Mouse (Mus musculus): ENCODE data around the gene Gtf2ird2. TPM values are rescaled to one million over a fixed set of nuclear protein-coding genes. Genes with fewer than 3 reads are reported as not detected.
A peak's percentile ranks its signal among the peaks of the same experiment; 100 is the strongest.

Gtf2ird2 gene
- polyA plus RNA-seq, 1 experiment from 2014 or later = 14.1 TPM

- Histone ChIP-seq H3K27ac (replicated peaks) (no peak overlapping the region), H3K4me3 (no peak overlapping the region), H3K4me2 (replicated peaks) (no peak overlapping the region), H3K9ac (replicated peaks) (no peak overlapping the region), H3K4me1 (peaks cover 17% of the 10 kb centered on the region), H3K36me3 (no peaks in the 10 kb centered on the region), H3K9me3 (no peaks in the 10 kb centered on the region), H3K27me3 (no peaks in the 10 kb centered on the region)
- ATAC-seq (ENCODE audit: low FRiP score, low read depth) = no peak
- WGBS = 88% methylated on average over 3 of the region's 3 CpGs
Measured at GRCm38 (mm10) chr5:134186059-134186458, 2.2 kb downstream of the Gtf2ird2 start.

DNA sequence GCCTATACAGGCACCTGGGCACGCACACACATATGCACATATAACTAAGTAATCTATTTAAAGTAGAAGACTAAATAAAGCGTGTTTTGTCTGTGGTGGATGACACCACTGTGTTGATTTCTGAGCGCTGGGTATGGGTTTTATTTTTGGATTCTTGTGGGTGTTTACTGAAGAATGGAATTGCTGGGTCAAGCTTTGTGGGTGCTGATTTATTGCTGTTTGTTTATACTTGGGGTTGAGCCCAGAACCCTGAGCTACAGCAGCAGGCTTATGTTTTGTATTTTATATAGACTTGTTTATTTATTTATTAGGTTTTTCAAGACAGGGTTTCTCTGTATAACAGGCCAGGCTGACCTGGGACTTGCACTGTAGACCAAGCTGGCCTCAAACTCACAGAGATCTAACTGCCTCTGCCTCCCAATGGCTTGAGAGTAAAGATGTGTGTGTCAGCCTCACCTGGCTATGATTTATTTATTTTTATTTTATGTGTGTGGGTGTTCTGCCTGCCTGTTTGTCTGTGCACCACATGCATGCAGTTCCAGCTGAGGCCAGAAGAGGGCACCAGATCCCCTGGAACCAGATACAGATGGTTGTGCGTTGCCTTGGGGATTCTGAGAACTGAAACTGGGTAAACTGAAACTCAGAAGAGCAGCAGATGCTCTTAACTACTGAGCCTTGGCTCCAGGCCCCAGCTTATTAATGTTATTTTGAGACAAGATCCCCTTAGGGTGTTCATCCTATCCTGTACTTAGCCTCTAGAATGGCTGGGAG is 3.3 kb downstream of the Gtf2ird2 start:
- no peak overlapping the region for H3K9ac ChIP-seq (replicated peaks)
- H3K9me3 ChIP-seq = no peaks in the 10 kb centered on the region
- no peak for ATAC-seq (ENCODE audit: low FRiP score, low read depth)
- no peak overlapping the region for H3K4me2 ChIP-seq (replicated peaks)
- no peak overlapping the region for H3K4me3 ChIP-seq
- peaks cover 14% of the 10 kb centered on the region for H3K4me1 ChIP-seq
- no peak overlapping the region for H3K27ac ChIP-seq (replicated peaks)
- H3K36me3 ChIP-seq = no peaks in the 10 kb centered on the region
- no peaks in the 10 kb centered on the region for H3K27me3 ChIP-seq
- 75% methylated on average over 4 of the region's 4 CpGs for WGBS

- no peaks in the 10 kb centered on the region for H3K36me3 ChIP-seq
- peaks cover 2% of the 10 kb centered on the region for H3K4me1 ChIP-seq
- no peaks in the 10 kb centered on the region for H3K9me3 ChIP-seq
- 90% methylated on average over 7 of the region's 7 CpGs for WGBS
- H3K27me3 ChIP-seq = no peaks in the 10 kb centered on the region
- H3K27ac ChIP-seq (replicated peaks) = no peak overlapping the region
- no peak overlapping the region for H3K9ac ChIP-seq (replicated peaks)
- no peak for ATAC-seq (ENCODE audit: low FRiP score, low read depth)
- H3K4me3 ChIP-seq = no peak overlapping the region
- no peak overlapping the region for H3K4me2 ChIP-seq (replicated peaks)
Measured at GRCm38 (mm10) chr5:134188571-134188970, 4.8 kb downstream of the Gtf2ird2 start.

DNA sequence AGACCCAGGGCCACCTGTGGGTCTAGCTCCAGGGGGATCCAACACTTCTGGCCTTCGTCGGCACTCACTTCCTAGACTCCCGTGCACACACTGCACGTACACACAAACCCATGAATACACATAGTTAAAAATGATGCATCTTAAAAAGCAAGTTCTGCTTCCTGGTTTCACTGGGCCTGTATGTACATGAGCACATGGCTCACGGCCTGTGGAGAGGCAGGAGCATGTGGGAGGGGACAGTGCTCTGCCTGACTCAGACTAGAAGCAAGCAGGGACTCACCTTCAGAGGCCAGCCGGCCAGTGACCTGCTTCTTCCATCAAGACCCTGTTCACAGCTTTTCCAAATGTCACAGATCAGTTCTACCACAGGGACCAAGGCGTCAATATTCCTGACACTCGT is 9.8 kb downstream of the Gtf2ird2 start:
- Histone ChIP-seq H3K4me2 (replicated peaks) (no peak overlapping the region), H3K9ac (replicated peaks) (no peak overlapping the region), H3K27me3 (no peaks in the 10 kb centered on the region), H3K36me3 (peaks cover 32% of the 10 kb centered on the region), H3K9me3 (no peaks in the 10 kb centered on the region), H3K4me1 (no peaks in the 10 kb centered on the region), H3K27ac (replicated peaks) (no peak overlapping the region), H3K4me3 (no peak overlapping the region)
- ATAC-seq (ENCODE audit: low FRiP score, low read depth) = no peak
- WGBS = 88% methylated on average over 8 of the region's 8 CpGs

- 86% methylated on average over 10 of the region's 10 CpGs for WGBS
- Histone ChIP-seq H3K4me1 (no peaks in the 10 kb centered on the region), H3K9me3 (no peaks in the 10 kb centered on the region), H3K36me3 (peaks cover 42% of the 10 kb centered on the region), H3K9ac (replicated peaks) (no peak overlapping the region), H3K27me3 (no peaks in the 10 kb centered on the region), H3K27ac (replicated peaks) (no peak overlapping the region), H3K4me2 (replicated peaks) (no peak overlapping the region), H3K4me3 (no peak overlapping the region)
- no peak for ATAC-seq (ENCODE audit: low FRiP score, low read depth)
Measured at GRCm38 (mm10) chr5:134206721-134207120, 22.9 kb downstream of the Gtf2ird2 start.

DNA sequence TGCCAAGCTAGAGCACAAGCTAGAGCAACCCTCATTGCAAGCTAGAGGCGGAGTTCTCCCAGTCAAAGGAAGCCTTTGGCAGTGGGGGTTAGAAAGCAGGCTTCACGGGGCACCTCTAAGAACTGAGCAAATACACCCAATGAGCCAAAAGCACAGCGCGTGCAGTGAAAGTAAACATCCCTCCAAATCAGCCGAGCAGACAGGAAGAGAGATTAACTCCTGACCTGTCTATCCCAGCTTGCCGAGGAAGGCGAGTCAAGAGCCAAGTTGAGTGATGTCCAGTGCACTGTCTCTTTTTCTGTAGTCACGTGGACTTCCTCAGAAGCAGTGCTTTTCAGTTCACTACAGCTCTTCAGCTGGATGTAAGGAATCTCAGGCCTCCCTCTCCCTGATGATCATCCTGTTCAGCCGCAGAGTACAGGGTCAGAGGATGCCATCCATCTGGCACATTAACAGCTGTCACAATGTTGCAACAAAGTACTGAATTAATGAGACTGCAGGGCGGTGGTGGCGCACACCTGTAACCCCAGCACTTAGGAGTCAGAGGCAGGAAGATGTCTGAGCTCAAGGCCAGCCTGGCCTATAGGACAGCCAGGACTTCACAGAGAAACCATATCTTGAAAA is 26.2 kb downstream of the Gtf2ird2 start:
- H3K4me2 ChIP-seq (replicated peaks) = no peak overlapping the region
- no peak overlapping the region for H3K27ac ChIP-seq (replicated peaks)
- no peaks in the 10 kb centered on the region for H3K9me3 ChIP-seq
- WGBS = 74% methylated on average over 11 of the region's 11 CpGs
- no peak for ATAC-seq (ENCODE audit: low FRiP score, low read depth)
- peaks cover 31% of the 10 kb centered on the region for H3K36me3 ChIP-seq
- H3K9ac ChIP-seq (replicated peaks) = no peak overlapping the region
- no peak overlapping the region for H3K4me3 ChIP-seq
- no peaks in the 10 kb centered on the region for H3K27me3 ChIP-seq
- no peaks in the 10 kb centered on the region for H3K4me1 ChIP-seq

GRCm38 (mm10) chr5:134214021-134214806 is 30.4 kb downstream of the Gtf2ird2 start:
- no peak overlapping the region for H3K4me2 ChIP-seq (replicated peaks)
- WGBS = 81% methylated on average over 12 of the region's 12 CpGs
- peaks cover 6% of the 10 kb centered on the region for H3K4me1 ChIP-seq
- ATAC-seq (ENCODE audit: low FRiP score, low read depth) = no peak
- H3K36me3 ChIP-seq = peaks cover 34% of the 10 kb centered on the region
- H3K27ac ChIP-seq (replicated peaks) = no peak overlapping the region
- no peak overlapping the region for H3K9ac ChIP-seq (replicated peaks)
- no peaks in the 10 kb centered on the region for H3K9me3 ChIP-seq
- no peaks in the 10 kb centered on the region for H3K27me3 ChIP-seq
- no peak overlapping the region for H3K4me3 ChIP-seq

DNA sequence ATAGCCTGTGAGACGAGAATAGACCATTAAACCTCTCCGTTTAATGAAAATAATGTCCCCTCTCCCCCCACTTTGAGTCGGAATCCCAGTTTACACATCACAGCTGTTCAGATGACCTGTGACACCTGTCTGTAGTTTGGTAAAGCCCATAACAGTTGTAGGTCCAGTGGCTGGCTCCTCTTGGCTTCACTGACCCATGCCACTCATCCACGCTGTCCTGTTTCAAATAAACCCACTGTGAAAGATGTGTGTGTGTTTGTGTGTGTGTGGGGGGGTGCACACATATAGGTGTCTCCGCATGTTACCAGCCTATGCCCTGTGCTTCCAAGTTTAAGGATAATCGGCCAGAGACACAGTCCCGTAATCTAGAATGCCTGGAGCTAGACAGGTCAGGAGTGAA is 34.1 kb downstream of the Gtf2ird2 start:
- 88% methylated on average over 7 of the region's 7 CpGs for WGBS
- H3K27ac ChIP-seq (replicated peaks) = no peak overlapping the region
- no peak for ATAC-seq (ENCODE audit: low FRiP score, low read depth)
- H3K36me3 ChIP-seq = peaks cover 22% of the 10 kb centered on the region
- H3K27me3 ChIP-seq = peaks cover 21% of the 10 kb centered on the region
- H3K4me3 ChIP-seq = no peak overlapping the region
- H3K4me2 ChIP-seq (replicated peaks) = no peak overlapping the region
- no peaks in the 10 kb centered on the region for H3K9me3 ChIP-seq
- H3K9ac ChIP-seq (replicated peaks) = no peak overlapping the region
- peaks cover 17% of the 10 kb centered on the region for H3K4me1 ChIP-seq

- no peak for ATAC-seq (ENCODE audit: low FRiP score, low read depth)
- H3K4me1 ChIP-seq = peaks cover 17% of the 10 kb centered on the region
- H3K36me3 ChIP-seq = peaks cover 14% of the 10 kb centered on the region
- H3K27ac ChIP-seq (replicated peaks) = no peak overlapping the region
- H3K27me3 ChIP-seq = peaks cover 25% of the 10 kb centered on the region
- peak overlapping the region; percentile 59; the same call in 1 of the 2 replicates for H3K9ac ChIP-seq (replicated peaks)
- peak overlapping the region; percentile 70 for H3K4me2 ChIP-seq (replicated peaks)
- H3K9me3 ChIP-seq = no peaks in the 10 kb centered on the region
- WGBS = 46% methylated on average over 4 of the region's 4 CpGs
- peak overlapping the region; percentile 38 for H3K4me3 ChIP-seq
Measured at GRCm38 (mm10) chr5:134221278-134221677, 37.5 kb downstream of the Gtf2ird2 start.

- H3K36me3 ChIP-seq = peaks cover 9% of the 10 kb centered on the region
- H3K9me3 ChIP-seq = no peaks in the 10 kb centered on the region
- no peak for ATAC-seq (ENCODE audit: low FRiP score, low read depth)
- 1% methylated on average over 36 of the region's 36 CpGs for WGBS
- peak overlapping the region; percentile 38 for H3K4me3 ChIP-seq
- H3K27me3 ChIP-seq = peaks cover 25% of the 10 kb centered on the region
- H3K4me1 ChIP-seq = peaks cover 21% of the 10 kb centered on the region
- H3K27ac ChIP-seq (replicated peaks) = no peak overlapping the region
- peak overlapping the region; percentile 59 for H3K9ac ChIP-seq (replicated peaks)
- H3K4me2 ChIP-seq (replicated peaks) = peak overlapping the region; percentile 70
Measured at GRCm38 (mm10) chr5:134221708-134222150, 37.9 kb downstream of the Gtf2ird2 start.

DNA sequence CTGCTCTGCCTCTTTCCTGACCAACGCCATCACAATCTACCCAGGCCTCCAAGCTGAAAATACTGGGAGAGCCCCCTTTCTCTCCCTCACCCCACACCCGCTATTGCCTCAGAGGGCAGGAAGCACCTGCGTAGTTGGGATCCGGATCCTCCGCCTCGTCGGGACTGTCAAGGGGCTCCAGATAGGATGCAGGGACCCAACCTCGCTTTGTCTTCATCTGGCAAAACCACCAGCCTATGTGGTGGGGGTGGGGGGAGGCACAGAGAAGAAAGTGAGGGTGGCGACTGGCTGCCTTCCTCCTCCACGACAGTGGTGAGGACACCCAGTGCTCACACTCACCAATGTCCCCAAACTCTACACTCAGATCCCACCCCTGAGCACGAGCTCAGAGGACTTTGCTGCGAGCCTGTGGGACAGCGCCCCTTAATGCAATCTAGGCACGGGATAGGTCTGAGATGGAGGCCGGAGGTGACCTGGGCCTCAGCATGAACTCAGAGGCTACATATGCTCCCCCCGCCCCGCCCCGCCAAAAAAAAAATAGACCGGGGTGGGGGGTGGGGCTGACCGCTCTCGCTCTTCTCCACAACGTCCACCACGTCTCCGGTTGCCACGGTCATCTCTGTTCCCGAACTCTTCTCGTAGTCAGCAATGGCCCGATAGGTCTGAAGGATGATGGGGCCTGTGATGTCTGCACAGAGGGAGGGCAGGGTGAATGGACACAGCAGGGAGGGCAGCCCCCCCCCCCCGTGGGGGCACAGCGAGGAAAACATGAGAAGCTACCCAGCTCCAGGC is 41.5 kb downstream of the Gtf2ird2 start:
- Histone ChIP-seq H3K4me2 (replicated peaks) (no peak overlapping the region), H3K27me3 (peaks cover 25% of the 10 kb centered on the region), H3K4me3 (no peak overlapping the region), H3K4me1 (peaks cover 21% of the 10 kb centered on the region), H3K9ac (replicated peaks) (no peak overlapping the region), H3K27ac (replicated peaks) (no peak overlapping the region), H3K9me3 (no peaks in the 10 kb centered on the region), H3K36me3 (no peaks in the 10 kb centered on the region)
- 80% methylated on average over 30 of the region's 30 CpGs for WGBS
- ATAC-seq (ENCODE audit: low FRiP score, low read depth) = no peak

All from midbrain, embryonic 12.5 days (tissue).